Mouse (Mus musculus) brain, embryonic 14.5 days (tissue): ENCODE measurements at regions not wholly inside any gene's neighbourhood (a gene's known extent, or its start where the extent isn't known, plus 50 kb on each side); places are given as distances from the start of the nearest gene placed in this dataset.

Experiments
- CTCF ChIP-seq: fragments of 200-500 bp; IDR thresholded peaks from 2 replicates; pipeline ENCODE4 v1.5.1; 2012; ENCODE audit warnings: inconsistent platforms, mild to moderate bottlenecking, moderate library complexity, borderline replicate concordance; ENCODE audit not compliant: insufficient read depth, insufficient read length; ENCODE audit errors: extremely low read depth
- POLR2A ChIP-seq: fragments of 200-500 bp; IDR thresholded peaks from 2 replicates; pipeline ENCODE4 v1.6.1; 2012; ENCODE audit warnings: mild to moderate bottlenecking, inconsistent platforms, borderline replicate concordance; ENCODE audit not compliant: poor library complexity, insufficient read depth, insufficient read length, severe bottlenecking; ENCODE audit errors: extremely low read depth

- TF ChIP-seq POLR2A (peak; percentile 53; the same call in 1 of the 2 replicates), CTCF (no peak)
These were observed 62.2 kb downstream of the Pkdcc start for GRCm38 (mm10) chr17:83277117-83277947.
